Mouse (Mus musculus): ENCODE data around the gene Otud3.
A peak's percentile ranks its signal among the peaks of the same experiment; 100 is the strongest.
"Not testable (repeated sequence)": the region's sequence is repeated elsewhere in the genome, so short reads cannot be mapped to it uniquely, and the experiment has no call there.

The Otud3 gene

GRCm38 (mm10) chr4:138913797-138914196 is at the start of gene Otud3:
Gene Otud3 (minus strand): TSS chr4:138913945.
- DNase-seq (ENCODE audit: low spot score in 2 of 2) = peak; percentile 93

GRCm38 (mm10) chr4:138962719-138963118 is 49.0 kb upstream of the Otud3 start:
- no peak for DNase-seq (ENCODE audit: low spot score in 2 of 2)

- peak in 1 of 2 experiments; percentile 55 for DNase-seq (ENCODE audit: low spot score in 2 of 2)
These were observed 46.2 kb upstream of the Otud3 start for GRCm38 (mm10) chr4:138959926-138960325.

- peak in 1 of 2 experiments; percentile 30 for DNase-seq (ENCODE audit: low spot score in 2 of 2)
These were observed 45.4 kb upstream of the Otud3 start for GRCm38 (mm10) chr4:138959120-138959519.

- no peak for DNase-seq (ENCODE audit: low spot score in 2 of 2)
These were observed 44.9 kb upstream of the Otud3 start for GRCm38 (mm10) chr4:138958612-138959011.

GRCm38 (mm10) chr4:138948257-138948656 is 34.5 kb upstream of the Otud3 start:
- no peak for DNase-seq (ENCODE audit: low spot score in 2 of 2)

GRCm38 (mm10) chr4:138943730-138944129 is 30.0 kb upstream of the Otud3 start:
- peak in 1 of 2 experiments; percentile 14 for DNase-seq (ENCODE audit: low spot score in 2 of 2)

GRCm38 (mm10) chr4:138941966-138942365 is 28.2 kb upstream of the Otud3 start:
- DNase-seq (ENCODE audit: low spot score in 2 of 2) = no peak

GRCm38 (mm10) chr4:138941401-138941800 is 27.7 kb upstream of the Otud3 start:
- no peak for DNase-seq (ENCODE audit: low spot score in 2 of 2)

- no peak for DNase-seq (ENCODE audit: low spot score in 2 of 2)
These were observed 25.7 kb upstream of the Otud3 start for GRCm38 (mm10) chr4:138939481-138939880.

- DNase-seq (ENCODE audit: low spot score in 2 of 2) = no peak
These were observed 24.9 kb upstream of the Otud3 start for GRCm38 (mm10) chr4:138938495-138939269.

GRCm38 (mm10) chr4:138934456-138935145 is 20.9 kb upstream of the Otud3 start:
- no peak for DNase-seq (ENCODE audit: low spot score in 2 of 2)

- DNase-seq (ENCODE audit: low spot score in 2 of 2) = no peak
These were observed 20.1 kb upstream of the Otud3 start for GRCm38 (mm10) chr4:138933862-138934261.

- no peak for DNase-seq (ENCODE audit: low spot score in 2 of 2)
These were observed 11.8 kb upstream of the Otud3 start for GRCm38 (mm10) chr4:138925561-138925960.

GRCm38 (mm10) chr4:138922131-138922459 is 8.3 kb upstream of the Otud3 start:
- DNase-seq (ENCODE audit: low spot score in 2 of 2) = peak; percentile 94 to 97

GRCm38 (mm10) chr4:138921254-138922130 is 7.7 kb upstream of the Otud3 start:
- DNase-seq (ENCODE audit: low spot score in 2 of 2) = no peak

GRCm38 (mm10) chr4:138917282-138917681 is 3.5 kb upstream of the Otud3 start:
- DNase-seq (ENCODE audit: low spot score in 2 of 2) = no peak

- DNase-seq (ENCODE audit: low spot score in 2 of 2) = no peak
These were observed 481 bp downstream of the Otud3 start for GRCm38 (mm10) chr4:138913141-138913787.

GRCm38 (mm10) chr4:138905624-138906337 is 8.0 kb downstream of the Otud3 start:
- DNase-seq (ENCODE audit: low spot score in 2 of 2) = no peak

GRCm38 (mm10) chr4:138899361-138899760 is 14.4 kb downstream of the Otud3 start:
- peak in 1 of 2 experiments; percentile 53 for DNase-seq (ENCODE audit: low spot score in 2 of 2)

GRCm38 (mm10) chr4:138893789-138894188 is 20.0 kb downstream of the Otud3 start:
- not testable (repeated sequence) for DNase-seq (ENCODE audit: low spot score in 2 of 2)

Data from right cerebral cortex, postnatal 36 days (tissue).